Mouse (Mus musculus): ENCODE measurements at regions not wholly inside any gene's neighbourhood (a gene's known extent, or its start where the extent isn't known, plus 50 kb on each side); places are given as distances from the start of the nearest gene placed in this dataset.
A peak's percentile ranks its signal among the peaks of the same experiment; 100 is the strongest.

DNA sequence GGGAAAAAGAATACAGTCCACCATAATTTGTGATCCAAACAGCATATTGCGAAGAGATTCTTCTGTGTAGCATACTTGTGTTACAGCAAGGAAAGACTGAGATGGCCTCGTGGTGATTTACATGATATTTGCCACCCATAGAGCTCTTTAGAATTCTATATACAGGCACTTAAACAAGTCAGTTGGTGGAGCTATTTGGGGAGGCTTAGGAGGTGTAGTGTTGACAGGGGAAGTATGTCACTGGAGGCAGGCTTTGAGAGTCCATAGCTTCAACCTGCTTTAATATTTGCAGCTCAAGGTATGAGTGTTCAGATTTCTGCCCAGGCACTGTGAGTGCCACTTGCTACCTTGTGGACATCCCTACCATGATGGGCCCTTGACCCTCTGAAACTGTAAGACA lies 187.3 kb downstream of the Ostf1 start:
- TF ChIP-seq POLR2A (IDR thresholded peaks at IDR 0.05; ENCODE audit: borderline replicate concordance, extremely low read depth, insufficient read depth, insufficient read length, poor library complexity, severe bottlenecking) (no peak), CTCF (IDR thresholded peaks at IDR 0.05; ENCODE audit: borderline replicate concordance, extremely low read depth, insufficient read depth, insufficient read length) (no peak)
- DNase-seq (ENCODE audit: low read depth): no peak

DNA sequence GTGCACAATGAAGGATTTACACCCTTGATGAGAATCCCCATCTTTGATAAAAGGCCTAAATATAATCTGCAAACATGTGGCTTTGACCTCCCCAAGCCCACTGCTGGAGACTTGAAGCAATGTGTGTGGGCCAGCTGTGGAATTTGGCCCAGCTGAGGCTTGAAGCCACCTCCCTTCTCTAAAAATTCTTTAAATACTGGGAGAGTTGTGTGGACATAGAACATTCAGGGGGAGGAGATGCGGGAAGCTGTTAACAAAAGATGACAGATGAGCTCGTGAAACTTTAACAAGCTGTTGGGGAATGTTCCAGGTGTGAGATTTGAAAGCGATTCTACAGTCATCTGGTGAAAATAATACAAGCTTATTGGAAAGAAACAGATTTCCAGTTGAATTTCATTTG lies 195.3 kb downstream of the Ostf1 start:
- no peak for DNase-seq (ENCODE audit: low read depth)
- TF ChIP-seq POLR2A (IDR thresholded peaks at IDR 0.05; ENCODE audit: borderline replicate concordance, extremely low read depth, insufficient read depth, insufficient read length, poor library complexity, severe bottlenecking): no peak
- no peak for TF ChIP-seq CTCF (IDR thresholded peaks at IDR 0.05; ENCODE audit: borderline replicate concordance, extremely low read depth, insufficient read depth, insufficient read length)

DNA sequence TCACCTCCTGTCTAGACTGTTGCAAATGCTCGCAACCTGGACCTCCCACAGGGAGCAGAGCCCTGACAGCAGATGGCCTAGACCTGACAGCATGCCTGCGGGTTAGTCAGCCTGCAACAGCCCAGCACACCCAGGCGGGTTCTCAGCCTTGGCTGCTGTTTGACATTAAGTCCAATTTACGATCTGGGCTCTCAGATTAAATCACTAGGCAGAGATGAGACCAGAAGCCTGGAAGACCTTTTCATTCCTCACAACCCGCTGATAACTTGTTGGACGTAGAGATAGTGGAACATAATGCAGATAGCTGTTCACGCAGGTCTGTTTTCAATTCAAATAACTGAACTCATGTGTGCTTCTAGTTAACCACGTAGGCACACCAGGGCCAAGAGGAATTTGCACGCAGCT lies 211.2 kb downstream of the Ostf1 start:
- peak; percentile 4 for DNase-seq (ENCODE audit: low read depth)
- no peak for TF ChIP-seq CTCF (IDR thresholded peaks at IDR 0.05; ENCODE audit: borderline replicate concordance, extremely low read depth, insufficient read depth, insufficient read length)
- TF ChIP-seq POLR2A (IDR thresholded peaks at IDR 0.05; ENCODE audit: borderline replicate concordance, extremely low read depth, insufficient read depth, insufficient read length, poor library complexity, severe bottlenecking): no peak

DNA sequence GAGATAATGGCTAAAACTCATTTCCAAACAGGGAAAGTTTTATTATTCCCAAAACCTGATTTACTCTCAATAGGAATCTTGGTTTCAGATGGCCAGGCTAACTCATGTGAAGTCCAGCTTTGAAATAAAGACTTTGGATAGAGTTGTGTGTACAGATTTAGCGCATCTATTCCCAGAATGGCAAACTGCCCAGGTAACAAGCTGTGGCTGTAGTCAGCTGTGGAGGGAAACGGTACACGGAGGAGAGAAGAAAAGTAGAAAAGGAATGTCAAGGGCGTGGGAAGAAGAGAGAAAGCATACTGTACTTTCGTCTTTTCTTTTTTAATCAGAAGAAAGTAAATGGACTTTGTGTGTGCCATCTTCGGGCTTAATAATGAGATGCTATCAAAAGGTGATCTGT lies 213.1 kb downstream of the Ostf1 start:
- no peak for TF ChIP-seq CTCF (IDR thresholded peaks at IDR 0.05; ENCODE audit: borderline replicate concordance, extremely low read depth, insufficient read depth, insufficient read length)
- no peak for TF ChIP-seq POLR2A (IDR thresholded peaks at IDR 0.05; ENCODE audit: borderline replicate concordance, extremely low read depth, insufficient read depth, insufficient read length, poor library complexity, severe bottlenecking)
- DNase-seq (ENCODE audit: low read depth): peak; percentile 2

DNA sequence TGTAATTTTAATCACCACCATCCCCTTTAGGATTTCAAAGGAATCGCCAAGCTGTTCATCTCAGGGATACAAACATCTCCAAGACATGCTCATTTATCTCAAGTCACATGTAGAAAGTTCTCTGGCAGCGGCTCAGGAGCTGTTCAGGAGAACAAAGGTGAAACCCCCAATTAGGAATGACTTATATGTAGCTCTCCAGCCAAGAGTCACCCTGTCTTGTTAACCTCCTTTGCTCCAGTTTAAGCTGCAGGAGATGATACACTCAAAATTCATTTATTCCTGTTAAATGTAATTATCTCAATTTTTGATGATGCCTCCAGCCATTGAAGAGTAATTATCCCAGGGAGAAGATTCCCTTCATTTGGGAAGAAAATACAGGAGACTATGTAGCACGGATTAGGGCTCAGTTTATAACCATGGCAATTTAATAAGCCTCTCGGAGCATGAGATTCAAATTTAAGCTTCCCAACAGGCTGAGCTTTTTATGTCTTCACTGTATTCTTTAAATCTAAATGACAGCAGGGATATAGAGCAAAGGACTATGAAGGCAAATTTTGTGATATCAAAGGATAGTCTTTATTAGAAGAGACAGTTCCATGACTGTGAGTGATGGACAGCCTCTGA lies 254.0 kb downstream of the Ostf1 start:
- no peak for TF ChIP-seq CTCF (IDR thresholded peaks at IDR 0.05; ENCODE audit: borderline replicate concordance, extremely low read depth, insufficient read depth, insufficient read length)
- TF ChIP-seq POLR2A (IDR thresholded peaks at IDR 0.05; ENCODE audit: borderline replicate concordance, extremely low read depth, insufficient read depth, insufficient read length, poor library complexity, severe bottlenecking): no peak
- peak; percentile 19 for DNase-seq (ENCODE audit: low read depth)

DNA sequence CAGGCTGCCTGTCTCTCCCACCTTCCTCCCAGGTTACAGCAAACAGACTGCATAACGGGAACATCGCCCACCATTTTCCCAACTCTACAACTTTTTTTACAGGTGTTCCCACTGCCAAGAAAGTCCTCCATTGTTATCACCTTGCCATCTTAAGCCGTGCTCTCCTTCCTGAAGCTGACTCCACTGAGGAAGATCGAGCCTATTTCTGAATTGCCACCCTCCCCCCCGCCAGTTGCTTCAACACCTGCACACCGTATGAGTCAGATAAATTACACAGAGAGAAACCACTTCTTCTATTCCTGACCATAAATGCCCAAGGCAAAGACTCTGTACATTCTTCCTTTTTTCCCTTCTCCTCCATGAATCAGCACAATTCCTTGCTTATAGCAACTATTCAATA lies 263.0 kb downstream of the Ostf1 start:
- no peak for DNase-seq (ENCODE audit: low read depth)
- TF ChIP-seq CTCF (IDR thresholded peaks at IDR 0.05; ENCODE audit: borderline replicate concordance, extremely low read depth, insufficient read depth, insufficient read length) (no peak), POLR2A (IDR thresholded peaks at IDR 0.05; ENCODE audit: borderline replicate concordance, extremely low read depth, insufficient read depth, insufficient read length, poor library complexity, severe bottlenecking) (no peak)

DNA sequence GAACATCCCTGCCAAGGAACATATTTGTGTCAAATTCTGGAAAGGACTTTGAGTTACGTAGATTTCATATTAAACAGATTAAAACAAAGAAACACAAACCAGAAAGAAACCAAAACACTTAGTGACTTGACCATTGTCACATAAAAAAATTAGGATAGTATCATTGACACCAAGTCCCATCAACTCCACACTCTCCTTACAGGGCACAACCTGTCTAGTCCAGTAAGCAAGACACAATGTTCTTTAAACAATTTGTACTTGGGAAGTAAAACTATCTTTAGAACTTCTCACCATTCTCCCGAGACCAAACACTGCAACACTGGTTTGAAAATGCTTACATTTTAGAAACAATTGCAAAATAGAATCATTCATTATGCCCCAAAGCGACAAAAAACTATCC lies 277.7 kb downstream of the Ostf1 start:
- TF ChIP-seq CTCF (IDR thresholded peaks at IDR 0.05; ENCODE audit: borderline replicate concordance, extremely low read depth, insufficient read depth, insufficient read length) (no peak), POLR2A (IDR thresholded peaks at IDR 0.05; ENCODE audit: borderline replicate concordance, extremely low read depth, insufficient read depth, insufficient read length, poor library complexity, severe bottlenecking) (no peak)
- no peak for DNase-seq (ENCODE audit: low read depth)

DNA sequence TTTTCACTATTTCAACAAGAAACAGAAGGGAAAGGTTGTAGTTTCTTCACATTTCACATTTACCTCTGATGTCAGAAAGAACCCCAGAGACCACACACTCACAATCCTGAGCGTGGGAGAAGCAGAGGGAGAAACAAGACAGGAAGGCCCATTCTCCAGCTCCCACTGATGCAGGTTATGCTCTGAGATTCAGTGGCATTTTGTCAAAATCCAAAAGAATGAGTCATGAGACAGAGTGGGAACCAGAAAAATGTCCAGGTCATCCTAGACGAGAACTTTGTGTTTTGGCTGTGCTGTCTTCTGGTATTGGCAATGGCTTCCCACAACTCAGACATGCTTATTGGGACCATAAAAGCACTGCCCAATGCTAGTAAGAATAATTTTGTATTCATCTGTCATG lies 285.9 kb downstream of the Ostf1 start:
- DNase-seq (ENCODE audit: low read depth): no peak
- TF ChIP-seq CTCF (IDR thresholded peaks at IDR 0.05; ENCODE audit: borderline replicate concordance, extremely low read depth, insufficient read depth, insufficient read length) (no peak), POLR2A (IDR thresholded peaks at IDR 0.05; ENCODE audit: borderline replicate concordance, extremely low read depth, insufficient read depth, insufficient read length, poor library complexity, severe bottlenecking) (no peak)

DNA sequence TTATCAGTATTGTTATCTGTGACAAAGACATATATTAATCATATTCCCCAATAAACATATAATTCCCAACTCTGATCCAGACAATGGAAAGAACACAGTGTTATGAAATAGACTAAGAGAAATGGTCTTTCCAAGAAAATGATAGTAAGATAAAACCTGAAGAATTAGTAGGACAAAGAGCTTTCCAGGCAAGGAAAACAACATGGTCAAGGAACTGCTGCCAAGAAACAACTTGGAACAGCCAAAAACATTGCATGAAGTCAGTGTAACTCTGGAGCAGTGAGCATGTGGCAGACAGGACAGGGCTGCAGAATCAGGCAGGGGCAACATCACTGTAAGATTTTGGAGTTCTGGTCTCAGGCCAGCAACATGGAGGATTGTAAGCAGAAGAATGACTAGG lies 288.0 kb downstream of the Ostf1 start:
- peak; percentile 1 for DNase-seq (ENCODE audit: low read depth)
- no peak for TF ChIP-seq POLR2A (IDR thresholded peaks at IDR 0.05; ENCODE audit: borderline replicate concordance, extremely low read depth, insufficient read depth, insufficient read length, poor library complexity, severe bottlenecking)
- no peak for TF ChIP-seq CTCF (IDR thresholded peaks at IDR 0.05; ENCODE audit: borderline replicate concordance, extremely low read depth, insufficient read depth, insufficient read length)

DNA sequence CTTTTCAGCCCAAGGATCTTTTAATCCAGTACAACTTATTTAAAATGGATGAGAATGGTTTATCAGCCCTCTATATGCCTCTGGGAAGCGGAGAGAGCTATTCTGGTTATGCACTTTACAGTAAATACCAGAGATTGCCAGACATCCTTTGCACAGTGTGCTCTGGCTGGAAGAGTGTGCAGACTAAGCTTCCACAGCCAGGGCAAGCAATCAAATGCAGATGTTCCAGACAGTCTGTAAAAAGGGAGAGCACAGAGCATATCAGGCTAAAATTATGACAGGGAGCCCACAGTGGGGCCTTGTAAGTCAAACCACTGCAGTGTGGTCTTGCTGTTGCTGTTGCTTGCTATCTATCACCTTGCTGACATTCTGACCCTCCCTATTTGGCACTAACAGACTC lies 288.6 kb downstream of the Ostf1 start:
- DNase-seq (ENCODE audit: low read depth): no peak
- TF ChIP-seq CTCF (IDR thresholded peaks at IDR 0.05; ENCODE audit: borderline replicate concordance, extremely low read depth, insufficient read depth, insufficient read length): no peak
- TF ChIP-seq POLR2A (IDR thresholded peaks at IDR 0.05; ENCODE audit: borderline replicate concordance, extremely low read depth, insufficient read depth, insufficient read length, poor library complexity, severe bottlenecking): no peak

DNA sequence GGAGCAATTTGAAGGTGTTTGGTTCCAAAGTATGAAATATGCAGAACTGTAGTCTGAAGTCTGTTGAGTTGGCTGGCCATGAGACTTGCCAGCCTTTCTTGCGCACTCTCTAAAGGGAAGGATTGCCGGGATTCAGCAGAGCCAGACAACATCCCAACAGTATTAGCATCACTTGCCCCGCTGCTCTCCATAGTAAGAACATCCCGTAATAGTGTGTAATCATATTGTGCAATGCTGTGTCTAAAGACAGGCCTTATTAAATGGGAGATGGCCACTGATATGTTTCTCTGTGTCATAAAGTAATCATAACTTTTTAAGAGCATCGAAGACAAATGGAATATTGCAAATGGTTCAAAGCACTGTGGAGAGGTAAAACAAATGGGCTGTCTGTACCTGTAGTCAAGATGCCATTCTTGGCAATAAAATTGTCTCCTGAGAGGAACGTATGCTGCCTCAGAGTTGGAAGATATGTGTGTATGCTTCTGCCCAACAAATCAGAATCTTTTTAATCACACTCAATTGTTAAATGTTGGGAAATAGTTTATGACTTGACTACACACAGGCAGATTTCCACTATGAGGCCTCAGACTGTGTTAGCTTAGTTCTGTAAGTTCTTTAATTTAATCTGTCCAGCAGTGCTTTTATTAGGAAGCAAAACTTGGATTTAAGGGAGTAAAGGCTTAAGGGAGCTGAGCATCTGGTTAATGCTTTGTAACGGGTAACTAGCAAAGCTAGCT lies 293.6 kb downstream of the Ostf1 start:
- no peak for TF ChIP-seq POLR2A (IDR thresholded peaks at IDR 0.05; ENCODE audit: borderline replicate concordance, extremely low read depth, insufficient read depth, insufficient read length, poor library complexity, severe bottlenecking)
- no peak for TF ChIP-seq CTCF (IDR thresholded peaks at IDR 0.05; ENCODE audit: borderline replicate concordance, extremely low read depth, insufficient read depth, insufficient read length)
- no peak for DNase-seq (ENCODE audit: low read depth)

DNA sequence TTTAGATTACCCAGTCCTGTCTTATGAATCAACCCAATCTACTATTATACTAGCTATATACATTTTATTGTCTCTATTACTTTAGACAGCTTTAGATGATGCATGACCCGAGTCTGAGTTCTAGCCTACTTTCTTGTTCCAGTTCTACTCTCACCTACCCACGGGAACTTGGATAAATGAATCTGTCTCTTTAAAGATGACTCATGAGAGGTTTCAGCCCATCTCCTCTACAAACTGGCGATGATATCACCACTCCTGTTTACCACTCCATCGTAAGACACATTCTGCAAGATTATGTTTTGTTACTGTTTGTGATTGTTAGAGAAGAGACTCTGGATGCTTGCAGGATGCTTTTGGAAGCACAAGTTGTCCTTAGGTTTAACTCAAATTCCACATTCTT lies 295.0 kb downstream of the Ostf1 start:
- TF ChIP-seq CTCF (IDR thresholded peaks at IDR 0.05; ENCODE audit: borderline replicate concordance, extremely low read depth, insufficient read depth, insufficient read length) (no peak), POLR2A (IDR thresholded peaks at IDR 0.05; ENCODE audit: borderline replicate concordance, extremely low read depth, insufficient read depth, insufficient read length, poor library complexity, severe bottlenecking) (no peak)
- no peak for DNase-seq (ENCODE audit: low read depth)

All from brain, embryonic 14.5 days (tissue).